Mouse (Mus musculus) testis, adult 2 months (tissue): ENCODE results near the gene Abhd6.

Experiments used
- CTCF ChIP-seq: fragments of 200-500 bp; IDR thresholded peaks from 2 replicates; pipeline ENCODE4 v1.5.1; 2012; ENCODE audit warnings: low read depth, mild to moderate bottlenecking, inconsistent platforms, low read length, moderate library complexity; ENCODE audit not compliant: control insufficient read depth, insufficient read depth, insufficient replicate concordance
- POLR2A ChIP-seq: fragments of 200-500 bp; IDR thresholded peaks from 2 replicates; pipeline ENCODE4 v1.6.1; 2012; ENCODE audit warnings: low read depth, mild to moderate bottlenecking, inconsistent platforms, low read length, moderate library complexity; ENCODE audit not compliant: control insufficient read depth

GRCm38 (mm10) chr14:8097978-8098686 is 95.4 kb downstream of the Abhd6 start, which contains the start of gene Pxk:
- TF ChIP-seq CTCF, result no peak
- TF ChIP-seq POLR2A, result peak; percentile 59
